Mouse (Mus musculus) myocyte (in vitro differentiated cells): Measurements from ENCODE around the gene Asap3.

Experiments used
- CEBPB ChIP-seq: IDR thresholded peaks from 2 replicates; pipeline ENCODE4 v1.6.1; 2011; ENCODE audit warnings: mild to moderate bottlenecking, moderate library complexity; ENCODE audit not compliant: poor library complexity, insufficient read depth, severe bottlenecking
- MAX ChIP-seq: IDR thresholded peaks from one replicate; pipeline ENCODE4 v1.6.1; 2011; ENCODE audit warnings: low read depth, mild to moderate bottlenecking, control low read depth
- MYOD1 ChIP-seq, 3 experiments: IDR thresholded peaks; one replicate each; pipeline ENCODE4 v1.6.1; 2011; ENCODE audit warnings: control low read depth in 2 of 3, low read depth in 2 of 3, mild to moderate bottlenecking in 2 of 3, moderate library complexity in 1 of 3; ENCODE audit not compliant: insufficient read length in 2 of 3, control insufficient read depth in 1 of 3
- MYOG ChIP-seq, 3 experiments: IDR thresholded peaks; one replicate each; pipeline ENCODE4 v1.6.1; 2011; ENCODE audit warnings: control low read depth in 2 of 3, low read depth in 2 of 3, mild to moderate bottlenecking in 2 of 3; ENCODE audit not compliant: insufficient read length in 2 of 3, control insufficient read depth in 1 of 3, insufficient read depth in 1 of 3
- POLR2A ChIP-seq: IDR thresholded peaks from one replicate; pipeline ENCODE4 v1.6.1; 2011; ENCODE audit warnings: low read depth, mild to moderate bottlenecking, control low read depth, moderate library complexity; ENCODE audit not compliant: insufficient read length
- POLR2AphosphoS2 ChIP-seq: IDR thresholded peaks from one replicate; pipeline ENCODE4 v1.6.1; 2011; ENCODE audit warnings: low read depth, control low read depth; ENCODE audit not compliant: insufficient read length
- TCF12 ChIP-seq: IDR thresholded peaks from one replicate; pipeline ENCODE4 v1.6.1; 2011; ENCODE audit warnings: mild to moderate bottlenecking, control low read depth; ENCODE audit not compliant: poor library complexity, insufficient read depth, severe bottlenecking
- USF1 ChIP-seq: IDR thresholded peaks from one replicate; pipeline ENCODE4 v1.6.1; 2011; ENCODE audit warnings: low read depth, mild to moderate bottlenecking, control low read depth, moderate library complexity

GRCm38 (mm10) chr4:136195029-136195428 lies 11.1 kb upstream of the Asap3 start:
- TF ChIP-seq POLR2A (no peak), MAX (no peak), POLR2AphosphoS2 (no peak), CEBPB (no peak), MYOG (IDR thresholded peaks at IDR 0.05; ENCODE audit: control insufficient read depth in 1 of 3, insufficient read depth in 1 of 3, insufficient read length in 2 of 3, low read depth in 2 of 3) (no peak), MYOD1 (IDR thresholded peaks at IDR 0.05; ENCODE audit: control insufficient read depth in 1 of 3, insufficient read length in 2 of 3, low read depth in 2 of 3) (no peak), USF1 (no peak), TCF12 (no peak)
